Mouse (Mus musculus): ENCODE data around the gene Nol11. TPM values are rescaled to one million over a fixed set of nuclear protein-coding genes. Genes with fewer than 3 reads are reported as not detected.

The Nol11 gene
- total RNA-seq, 1 experiment, result 90.4 TPM

- Histone ChIP-seq H3K4me1 (ENCODE audit: control insufficient read depth in 2 of 2, insufficient read depth in 2 of 2, low read length in 2 of 2, poor library complexity in 1 of 2) (no peaks in the 10 kb centered on the region), H3K9me3 (ENCODE audit: control insufficient read depth, insufficient read depth, low read depth, low read length) (no peaks in the 10 kb centered on the region), H3K27ac (ENCODE audit: insufficient read depth, low read depth, low read length, poor library complexity, severe bottlenecking) (no peak overlapping the region), H3K4me3 (ENCODE audit: insufficient read depth in 1 of 2, low read depth in 1 of 2, low read length in 2 of 2, poor library complexity in 1 of 2, severe bottlenecking in 1 of 2) (no peak overlapping the region), H3K36me3 (ENCODE audit: control insufficient read depth, insufficient read depth, low read length, poor library complexity, severe bottlenecking) (peaks cover 18% of the 10 kb centered on the region), H3K9ac (ENCODE audit: insufficient read depth, low read depth, low read length, poor library complexity, severe bottlenecking) (no peak overlapping the region)
- DNase-seq (ENCODE audit: low read depth, low spot score), result no peak
- in situ Hi-C loops (cut with MboI; ENCODE audit: low sequenced_read_pairs in 2 of 2, unreplicated experiment in 2 of 2), result no loop called here
- TF ChIP-seq HCFC1 (IDR thresholded peaks at IDR 0.05; ENCODE audit: borderline replicate concordance, insufficient read depth, low read length) (no peak), CHD2 (IDR thresholded peaks at IDR 0.05; ENCODE audit: low read depth, low read length) (no peak), ZC3H11A (IDR thresholded peaks at IDR 0.05; ENCODE audit: borderline replicate concordance, low read depth, low read length) (no peak), MAFK (IDR thresholded peaks at IDR 0.05; ENCODE audit: insufficient read depth, low read depth, low read length) (no peak), ZNF384 (IDR thresholded peaks at IDR 0.05; ENCODE audit: low read depth, low read length) (no peak)
Measured at GRCm38 (mm10) chr11:107230128-107230527, 40.9 kb upstream of the Nol11 start.

- no peaks in the 10 kb centered on the region for H3K4me1 ChIP-seq (ENCODE audit: control insufficient read depth in 2 of 2, insufficient read depth in 2 of 2, low read length in 2 of 2, poor library complexity in 1 of 2)
- no peak overlapping the region for H3K27ac ChIP-seq (ENCODE audit: insufficient read depth, low read depth, low read length, poor library complexity, severe bottlenecking)
- TF ChIP-seq HCFC1 (IDR thresholded peaks at IDR 0.05; ENCODE audit: borderline replicate concordance, insufficient read depth, low read length) (no peak), ZC3H11A (IDR thresholded peaks at IDR 0.05; ENCODE audit: borderline replicate concordance, low read depth, low read length) (no peak), MAFK (IDR thresholded peaks at IDR 0.05; ENCODE audit: insufficient read depth, low read depth, low read length) (no peak), ZNF384 (IDR thresholded peaks at IDR 0.05; ENCODE audit: low read depth, low read length) (no peak), CHD2 (IDR thresholded peaks at IDR 0.05; ENCODE audit: low read depth, low read length) (no peak)
- in situ Hi-C loops (cut with MboI; ENCODE audit: low sequenced_read_pairs in 2 of 2, unreplicated experiment in 2 of 2), result no loop called here
- peaks cover 12% of the 10 kb centered on the region for H3K36me3 ChIP-seq (ENCODE audit: control insufficient read depth, insufficient read depth, low read length, poor library complexity, severe bottlenecking)
- no peak overlapping the region for H3K4me3 ChIP-seq (ENCODE audit: insufficient read depth in 1 of 2, low read depth in 1 of 2, low read length in 2 of 2, poor library complexity in 1 of 2, severe bottlenecking in 1 of 2)
- no peak for DNase-seq (ENCODE audit: low read depth, low spot score)
- H3K9me3 ChIP-seq (ENCODE audit: control insufficient read depth, insufficient read depth, low read depth, low read length), result no peaks in the 10 kb centered on the region
- H3K9ac ChIP-seq (ENCODE audit: insufficient read depth, low read depth, low read length, poor library complexity, severe bottlenecking), result no peak overlapping the region
Measured at GRCm38 (mm10) chr11:107226431-107226830, 37.2 kb upstream of the Nol11 start.

GRCm38 (mm10) chr11:107226013-107226412 lies 36.8 kb upstream of the Nol11 start:
- in situ Hi-C loops (cut with MboI; ENCODE audit: low sequenced_read_pairs in 2 of 2, unreplicated experiment in 2 of 2), result no loop called here
- no peak for TF ChIP-seq HCFC1 (IDR thresholded peaks at IDR 0.05; ENCODE audit: borderline replicate concordance, insufficient read depth, low read length)
- TF ChIP-seq ZC3H11A (IDR thresholded peaks at IDR 0.05; ENCODE audit: borderline replicate concordance, low read depth, low read length), result no peak
- TF ChIP-seq MAFK (IDR thresholded peaks at IDR 0.05; ENCODE audit: insufficient read depth, low read depth, low read length), result no peak
- H3K36me3 ChIP-seq (ENCODE audit: control insufficient read depth, insufficient read depth, low read length, poor library complexity, severe bottlenecking), result peaks cover 12% of the 10 kb centered on the region

GRCm38 (mm10) chr11:107225301-107225700 lies 36.1 kb upstream of the Nol11 start:
- H3K4me1 ChIP-seq (ENCODE audit: control insufficient read depth in 2 of 2, insufficient read depth in 2 of 2, low read length in 2 of 2, poor library complexity in 1 of 2), result no peaks in the 10 kb centered on the region
- H3K27ac ChIP-seq (ENCODE audit: insufficient read depth, low read depth, low read length, poor library complexity, severe bottlenecking), result no peak overlapping the region
- no peaks in the 10 kb centered on the region for H3K9me3 ChIP-seq (ENCODE audit: control insufficient read depth, insufficient read depth, low read depth, low read length)
- H3K36me3 ChIP-seq (ENCODE audit: control insufficient read depth, insufficient read depth, low read length, poor library complexity, severe bottlenecking), result peaks cover 12% of the 10 kb centered on the region
- no peak for TF ChIP-seq ZNF384 (IDR thresholded peaks at IDR 0.05; ENCODE audit: low read depth, low read length)
- no peak for TF ChIP-seq ZC3H11A (IDR thresholded peaks at IDR 0.05; ENCODE audit: borderline replicate concordance, low read depth, low read length)
- TF ChIP-seq MAFK (IDR thresholded peaks at IDR 0.05; ENCODE audit: insufficient read depth, low read depth, low read length), result no peak
- no peak for TF ChIP-seq HCFC1 (IDR thresholded peaks at IDR 0.05; ENCODE audit: borderline replicate concordance, insufficient read depth, low read length)
- TF ChIP-seq CHD2 (IDR thresholded peaks at IDR 0.05; ENCODE audit: low read depth, low read length), result no peak
- no peak overlapping the region for H3K4me3 ChIP-seq (ENCODE audit: insufficient read depth in 1 of 2, low read depth in 1 of 2, low read length in 2 of 2, poor library complexity in 1 of 2, severe bottlenecking in 1 of 2)
- H3K9ac ChIP-seq (ENCODE audit: insufficient read depth, low read depth, low read length, poor library complexity, severe bottlenecking), result no peak overlapping the region
- no peak for DNase-seq (ENCODE audit: low read depth, low spot score)
- in situ Hi-C loops (cut with MboI; ENCODE audit: low sequenced_read_pairs in 2 of 2, unreplicated experiment in 2 of 2), result no loop called here

More at GRCm38 (mm10) chr11:107226013-107226412, 36.8 kb upstream of the Nol11 start:
- Histone ChIP-seq H3K4me1 (ENCODE audit: control insufficient read depth in 2 of 2, insufficient read depth in 2 of 2, low read length in 2 of 2, poor library complexity in 1 of 2) (no peaks in the 10 kb centered on the region), H3K9me3 (ENCODE audit: control insufficient read depth, insufficient read depth, low read depth, low read length) (no peaks in the 10 kb centered on the region), H3K9ac (ENCODE audit: insufficient read depth, low read depth, low read length, poor library complexity, severe bottlenecking) (no peak overlapping the region), H3K27ac (ENCODE audit: insufficient read depth, low read depth, low read length, poor library complexity, severe bottlenecking) (no peak overlapping the region), H3K4me3 (ENCODE audit: insufficient read depth in 1 of 2, low read depth in 1 of 2, low read length in 2 of 2, poor library complexity in 1 of 2, severe bottlenecking in 1 of 2) (no peak overlapping the region)
- no peak for DNase-seq (ENCODE audit: low read depth, low spot score)

GRCm38 (mm10) chr11:107223667-107224214 lies 34.6 kb upstream of the Nol11 start:
- no peak for DNase-seq (ENCODE audit: low read depth, low spot score)
- Histone ChIP-seq H3K4me3 (ENCODE audit: insufficient read depth in 1 of 2, low read depth in 1 of 2, low read length in 2 of 2, poor library complexity in 1 of 2, severe bottlenecking in 1 of 2) (no peak overlapping the region), H3K9ac (ENCODE audit: insufficient read depth, low read depth, low read length, poor library complexity, severe bottlenecking) (no peak overlapping the region), H3K9me3 (ENCODE audit: control insufficient read depth, insufficient read depth, low read depth, low read length) (no peaks in the 10 kb centered on the region), H3K4me1 (ENCODE audit: control insufficient read depth in 2 of 2, insufficient read depth in 2 of 2, low read length in 2 of 2, poor library complexity in 1 of 2) (no peaks in the 10 kb centered on the region), H3K36me3 (ENCODE audit: control insufficient read depth, insufficient read depth, low read length, poor library complexity, severe bottlenecking) (peaks cover 13% of the 10 kb centered on the region), H3K27ac (ENCODE audit: insufficient read depth, low read depth, low read length, poor library complexity, severe bottlenecking) (no peak overlapping the region)
- in situ Hi-C loops (cut with MboI; ENCODE audit: low sequenced_read_pairs in 2 of 2, unreplicated experiment in 2 of 2), result no loop called here
- TF ChIP-seq ZNF384 (IDR thresholded peaks at IDR 0.05; ENCODE audit: low read depth, low read length), result no peak
- TF ChIP-seq HCFC1 (IDR thresholded peaks at IDR 0.05; ENCODE audit: borderline replicate concordance, insufficient read depth, low read length), result no peak
- no peak for TF ChIP-seq ZC3H11A (IDR thresholded peaks at IDR 0.05; ENCODE audit: borderline replicate concordance, low read depth, low read length)
- no peak for TF ChIP-seq MAFK (IDR thresholded peaks at IDR 0.05; ENCODE audit: insufficient read depth, low read depth, low read length)
- TF ChIP-seq CHD2 (IDR thresholded peaks at IDR 0.05; ENCODE audit: low read depth, low read length), result no peak

All from ES-E14 (cell line).